Mouse (Mus musculus) cerebellum, postnatal 25 days (tissue): ENCODE data around the gene Jakmip3.

Source experiments
- DNase-seq, 2 experiments: peaks; one replicate each; pipeline ENCODE4 v3.0.0; 2021; ENCODE audit warnings: mixed read lengths in 2 of 2

Gene Jakmip3

GRCm38 (mm10) chr7:138948309-138948708 is 7.8 kb downstream of the Jakmip3 start:
- DNase-seq: no peak

- peak; percentile 67 to 77 for DNase-seq
Measured at GRCm38 (mm10) chr7:138955787-138956186, 15.3 kb downstream of the Jakmip3 start.

- DNase-seq: no peak
Measured at GRCm38 (mm10) chr7:138957106-138957505, 16.6 kb downstream of the Jakmip3 start.

GRCm38 (mm10) chr7:138959747-138960146 is 19.2 kb downstream of the Jakmip3 start:
- no peak for DNase-seq

- DNase-seq: peak in 1 of 2 experiments; percentile 36
Measured at GRCm38 (mm10) chr7:138963756-138964155, 23.2 kb downstream of the Jakmip3 start.

GRCm38 (mm10) chr7:138968010-138968620 is 27.6 kb downstream of the Jakmip3 start:
- no peak for DNase-seq

- no peak for DNase-seq
Measured at GRCm38 (mm10) chr7:138977510-138977909, 37.0 kb downstream of the Jakmip3 start.

GRCm38 (mm10) chr7:138984576-138984975 is 44.0 kb downstream of the Jakmip3 start:
- no peak for DNase-seq

- DNase-seq: peak; percentile 52 to 63
Measured at GRCm38 (mm10) chr7:138989156-138989555, 48.6 kb downstream of the Jakmip3 start.

- no peak for DNase-seq
Measured at GRCm38 (mm10) chr7:139002692-139003091, 62.2 kb downstream of the Jakmip3 start.

- DNase-seq: no peak
Measured at GRCm38 (mm10) chr7:139003250-139003649, 62.7 kb downstream of the Jakmip3 start.

GRCm38 (mm10) chr7:139009786-139010502 is 69.4 kb downstream of the Jakmip3 start:
- peak; percentile 47 to 66 for DNase-seq

- DNase-seq: peak; percentile 62 to 77
Measured at GRCm38 (mm10) chr7:139011027-139011426, 70.5 kb downstream of the Jakmip3 start.

GRCm38 (mm10) chr7:139011586-139011985 is 71.1 kb downstream of the Jakmip3 start:
- no peak for DNase-seq

- no peak for DNase-seq
Measured at GRCm38 (mm10) chr7:139012767-139013369, 72.3 kb downstream of the Jakmip3 start.

GRCm38 (mm10) chr7:139015143-139015542 is 74.6 kb downstream of the Jakmip3 start:
- no peak for DNase-seq

- DNase-seq: no peak
Measured at GRCm38 (mm10) chr7:139016288-139016687, 75.8 kb downstream of the Jakmip3 start.

- DNase-seq: no peak
Measured at GRCm38 (mm10) chr7:139017249-139017903, 76.8 kb downstream of the Jakmip3 start.

GRCm38 (mm10) chr7:139020884-139021283 is 80.4 kb downstream of the Jakmip3 start:
- DNase-seq: peak in 1 of 2 experiments; percentile 30

- no peak for DNase-seq
Measured at GRCm38 (mm10) chr7:139021326-139021725, 80.8 kb downstream of the Jakmip3 start.

GRCm38 (mm10) chr7:139027136-139027535 is 86.6 kb downstream of the Jakmip3 start:
- no peak for DNase-seq

- no peak for DNase-seq
Measured at GRCm38 (mm10) chr7:139031215-139031614, 90.7 kb downstream of the Jakmip3 start.

GRCm38 (mm10) chr7:139063406-139063805 is 122.9 kb downstream of the Jakmip3 start:
- DNase-seq: peak; percentile 23 to 58
